Mouse (Mus musculus): ENCODE measurements around the gene Spn.

The Spn gene

GRCm38 (mm10) chr7:127082271-127082670 is 55.4 kb downstream of the Spn start:
- DNase-seq (ENCODE audit: low read depth, low spot score): no peak

Data from c-Kit-negative CD71-positive TER-119-positive erythroid progenitor cells, embryonic 14.5 days (primary cell).